Mouse (Mus musculus) small intestine, adult 2 months (tissue): ENCODE results near the gene Tfpi. TPM values are rescaled to one million over a fixed set of nuclear protein-coding genes. Genes with fewer than 3 reads are reported as not detected.
A peak's percentile ranks its signal among the peaks of the same experiment; 100 is the strongest.

ENCODE experiments used
- H3K27ac ChIP-seq: fragments of 200-500 bp; 2 replicates; pipeline ENCODE4 v1.5.1; 2012; ENCODE audit warnings: low read depth, low read length, control low read depth, inconsistent platforms; ENCODE audit not compliant: insufficient read depth
- H3K27me3 ChIP-seq: fragments of 200-500 bp; 2 replicates; pipeline ENCODE4 v1.6.1; 2012; ENCODE audit warnings: mild to moderate bottlenecking, moderate library complexity, low read length, inconsistent platforms; ENCODE audit not compliant: control insufficient read depth, insufficient read depth
- H3K36me3 ChIP-seq: fragments of 200-500 bp; 2 replicates; pipeline ENCODE4 v1.6.1; 2012; ENCODE audit warnings: mild to moderate bottlenecking, low read length, control low read depth, inconsistent platforms; ENCODE audit not compliant: control insufficient read depth, insufficient read depth
- H3K4me1 ChIP-seq: fragments of 200-500 bp; 2 replicates; pipeline ENCODE4 v1.6.1; 2012; ENCODE audit warnings: low read length, inconsistent platforms, mixed read lengths; ENCODE audit not compliant: control insufficient read depth, insufficient read depth, insufficient read length
- H3K4me3 ChIP-seq: fragments of 200-500 bp; 2 replicates; pipeline ENCODE4 v1.5.1; 2012; ENCODE audit warnings: low read depth, mild to moderate bottlenecking, control low read depth, inconsistent platforms, low read length, moderate library complexity
- CTCF ChIP-seq: fragments of 200-500 bp; IDR thresholded peaks from 2 replicates; pipeline ENCODE4 v1.5.1; 2012; ENCODE audit warnings: low read depth, mild to moderate bottlenecking, control low read depth, inconsistent platforms, low read length, moderate library complexity, mixed read lengths; ENCODE audit not compliant: insufficient replicate concordance, insufficient read length; ENCODE audit errors: extremely low read depth
- POLR2A ChIP-seq: fragments of 200-500 bp; IDR thresholded peaks from 2 replicates; pipeline ENCODE4 v1.6.1; 2012; ENCODE audit warnings: low read depth, mild to moderate bottlenecking, control low read depth, inconsistent platforms, low read length, moderate library complexity
- WGBS: fragments of 180-500 bp; shearing (Covaris S2); methylation state at CpG from one replicate; pipeline ENCODE4 v1.1.7; 2018; 5-methylcytosine and 5-hydroxymethylcytosine counted together
- polyA plus RNA-seq: library from polyadenylated mRNA; depleted of rRNA; stranded (reverse); fragments of >200 nt; gene quantifications from 2 replicates; pipeline ENCODE4 v1.2.3, GENCODE M21; 2012

Tfpi gene
- polyA plus RNA-seq, 1 experiment = 0.81 TPM

GRCm38 (mm10) chr2:84493626-84494025, 17.1 kb upstream of the Tfpi start:
- WGBS = 79% methylated on average over 2 of the region's 2 CpGs
- TF ChIP-seq POLR2A = no peak
- no peak for TF ChIP-seq CTCF

GRCm38 (mm10) chr2:84491715-84492114, 15.1 kb upstream of the Tfpi start:
- no peak for TF ChIP-seq CTCF
- TF ChIP-seq POLR2A = no peak
- no peaks in the 10 kb centered on the region for H3K4me1 ChIP-seq
- H3K36me3 ChIP-seq = no peaks in the 10 kb centered on the region
- H3K4me3 ChIP-seq = no peak overlapping the region
- 0 out of 2 replicates have a peak overlapping the region, but pooled peaks have one; percentile 47 for H3K27ac ChIP-seq
- 60% methylated on average over 1 of the region's 1 CpGs for WGBS
- H3K27me3 ChIP-seq = no peaks in the 10 kb centered on the region

More at GRCm38 (mm10) chr2:84493626-84494025, 17.1 kb upstream of the Tfpi start:
- no peak overlapping the region for H3K27ac ChIP-seq
- no peak overlapping the region for H3K4me3 ChIP-seq
- no peaks in the 10 kb centered on the region for H3K4me1 ChIP-seq
- no peaks in the 10 kb centered on the region for H3K36me3 ChIP-seq
- H3K27me3 ChIP-seq = no peaks in the 10 kb centered on the region

- Histone ChIP-seq H3K27ac (no peak overlapping the region), H3K27me3 (no peaks in the 10 kb centered on the region), H3K36me3 (no peaks in the 10 kb centered on the region), H3K4me1 (no peaks in the 10 kb centered on the region), H3K4me3 (no peak overlapping the region)
- WGBS = 44% methylated on average over 9 of the region's 9 CpGs
- no peak for TF ChIP-seq POLR2A
- no peak for TF ChIP-seq CTCF
Observed at GRCm38 (mm10) chr2:84487705-84488291, 11.2 kb upstream of the Tfpi start.

GRCm38 (mm10) chr2:84481863-84482262, 5.3 kb upstream of the Tfpi start:
- no peak overlapping the region for H3K4me3 ChIP-seq
- no peaks in the 10 kb centered on the region for H3K36me3 ChIP-seq
- TF ChIP-seq POLR2A = no peak
- TF ChIP-seq CTCF = no peak
- no peak overlapping the region for H3K27ac ChIP-seq
- no peaks in the 10 kb centered on the region for H3K4me1 ChIP-seq
- WGBS = 42% methylated on average over 7 of the region's 7 CpGs
- H3K27me3 ChIP-seq = no peaks in the 10 kb centered on the region

GRCm38 (mm10) chr2:84479036-84479435, 2.5 kb upstream of the Tfpi start:
- H3K4me1 ChIP-seq = no peaks in the 10 kb centered on the region
- 4% methylated on average over 3 of the region's 3 CpGs for WGBS
- no peak overlapping the region for H3K4me3 ChIP-seq

GRCm38 (mm10) chr2:84477759-84478158, 1.2 kb upstream of the Tfpi start:
- Histone ChIP-seq H3K27me3 (no peaks in the 10 kb centered on the region), H3K4me1 (no peaks in the 10 kb centered on the region)
- no peak for TF ChIP-seq CTCF
- TF ChIP-seq POLR2A = no peak

More at GRCm38 (mm10) chr2:84479036-84479435, 2.5 kb upstream of the Tfpi start:
- no peaks in the 10 kb centered on the region for H3K27me3 ChIP-seq
- H3K36me3 ChIP-seq = no peaks in the 10 kb centered on the region
- no peak for TF ChIP-seq CTCF
- TF ChIP-seq POLR2A = no peak
- H3K27ac ChIP-seq = no peak overlapping the region

GRCm38 (mm10) chr2:84476131-84476530, 444 bp downstream of the Tfpi start:
- H3K27ac ChIP-seq = peak overlapping the region; percentile 25; the same call in 1 of the 2 replicates

More at GRCm38 (mm10) chr2:84477759-84478158, 1.2 kb upstream of the Tfpi start:
- Histone ChIP-seq H3K4me3 (no peak overlapping the region), H3K36me3 (no peaks in the 10 kb centered on the region), H3K27ac (no peak overlapping the region)
- 94% methylated on average over 6 of the region's 6 CpGs for WGBS

GRCm38 (mm10) chr2:84475601-84476000, 974 bp downstream of the Tfpi start:
- Histone ChIP-seq H3K27ac (no peak overlapping the region), H3K4me1 (no peaks in the 10 kb centered on the region), H3K4me3 (no peak overlapping the region), H3K36me3 (no peaks in the 10 kb centered on the region), H3K27me3 (no peaks in the 10 kb centered on the region)
- no peak for TF ChIP-seq POLR2A
- TF ChIP-seq CTCF = no peak
- 56% methylated on average over 1 of the region's 1 CpGs for WGBS

More at GRCm38 (mm10) chr2:84476131-84476530, 444 bp downstream of the Tfpi start:
- H3K4me3 ChIP-seq = no peak overlapping the region
- no peaks in the 10 kb centered on the region for H3K27me3 ChIP-seq
- H3K36me3 ChIP-seq = no peaks in the 10 kb centered on the region
- no peak for TF ChIP-seq POLR2A
- no peak for TF ChIP-seq CTCF
- H3K4me1 ChIP-seq = no peaks in the 10 kb centered on the region
- WGBS = 30% methylated on average over 3 of the region's 3 CpGs
